Mouse (Mus musculus) neural tube, embryonic 10.5 days (tissue): ENCODE measurements at regions not wholly inside any gene's neighbourhood (a gene's known extent, or its start where the extent isn't known, plus 50 kb on each side); places are given as distances from the start of the nearest gene placed in this dataset.

ENCODE experiments used
- DNase-seq: peaks from one replicate; pipeline ENCODE4 v3.0.0-alpha.2; 2017; ENCODE audit warnings: low spot score; ENCODE audit errors: extremely low spot score

- no peak for DNase-seq
Observed at GRCm38 (mm10) chr17:49149896-49150295, 217.7 kb downstream of the Lrfn2 start.

GRCm38 (mm10) chr17:49150971-49151422 is 218.8 kb downstream of the Lrfn2 start:
- no peak for DNase-seq

GRCm38 (mm10) chr17:49153994-49154393 is 221.8 kb downstream of the Lrfn2 start:
- no peak for DNase-seq

- DNase-seq = no peak
Observed at GRCm38 (mm10) chr17:49155001-49155515, 222.9 kb downstream of the Lrfn2 start.

GRCm38 (mm10) chr17:49157586-49157985 is 225.4 kb downstream of the Lrfn2 start:
- no peak for DNase-seq

GRCm38 (mm10) chr17:49171252-49172047 is 239.3 kb downstream of the Lrfn2 start:
- DNase-seq = peak; percentile 44

GRCm38 (mm10) chr17:49172052-49172799 is 240.0 kb downstream of the Lrfn2 start:
- DNase-seq = no peak

GRCm38 (mm10) chr17:49172800-49173150 is 240.6 kb downstream of the Lrfn2 start:
- DNase-seq = no peak

GRCm38 (mm10) chr17:49177966-49178731 is 246.0 kb downstream of the Lrfn2 start:
- no peak for DNase-seq

- peak; percentile 45 for DNase-seq
Observed at GRCm38 (mm10) chr17:49182485-49182884, 245.7 kb upstream of the Mocs1 start.

GRCm38 (mm10) chr17:49183917-49184316 is 244.2 kb upstream of the Mocs1 start:
- DNase-seq = no peak

- DNase-seq = no peak
Observed at GRCm38 (mm10) chr17:49185052-49185612, 243.0 kb upstream of the Mocs1 start.

- no peak for DNase-seq
Observed at GRCm38 (mm10) chr17:49189765-49190164, 238.4 kb upstream of the Mocs1 start.

- no peak for DNase-seq
Observed at GRCm38 (mm10) chr17:49190337-49190736, 237.8 kb upstream of the Mocs1 start.

GRCm38 (mm10) chr17:49196046-49196684 is 232.0 kb upstream of the Mocs1 start:
- no peak for DNase-seq

- DNase-seq = no peak
Observed at GRCm38 (mm10) chr17:49201495-49201894, 226.7 kb upstream of the Mocs1 start.

GRCm38 (mm10) chr17:49205095-49205494 is 223.1 kb upstream of the Mocs1 start:
- no peak for DNase-seq

GRCm38 (mm10) chr17:49205564-49205963 is 222.6 kb upstream of the Mocs1 start:
- DNase-seq = no peak

- peak; percentile 38 for DNase-seq
Observed at GRCm38 (mm10) chr17:49206708-49207107, 221.5 kb upstream of the Mocs1 start.

GRCm38 (mm10) chr17:49208315-49208820 is 219.8 kb upstream of the Mocs1 start:
- no peak for DNase-seq

- no peak for DNase-seq
Observed at GRCm38 (mm10) chr17:49212918-49213317, 215.2 kb upstream of the Mocs1 start.
